Mouse (Mus musculus): ENCODE results near the gene Stil.

Gene Stil

GRCm38 (mm10) chr4:115048190-115048589, 48.2 kb downstream of the Stil start:
- DNase-seq (ENCODE audit: low read depth, low spot score) = no peak

- DNase-seq (ENCODE audit: low read depth, low spot score) = no peak
Observed at GRCm38 (mm10) chr4:115051245-115051644, 51.3 kb downstream of the Stil start.

GRCm38 (mm10) chr4:115052343-115053005, 52.5 kb downstream of the Stil start:
- no peak for DNase-seq (ENCODE audit: low read depth, low spot score)

GRCm38 (mm10) chr4:115055044-115055443, 55.1 kb downstream of the Stil start:
- DNase-seq (ENCODE audit: low read depth, low spot score) = no peak

GRCm38 (mm10) chr4:115055691-115056090, 55.7 kb downstream of the Stil start:
- no peak for DNase-seq (ENCODE audit: low read depth, low spot score)

- DNase-seq (ENCODE audit: low read depth, low spot score) = no peak
Observed at GRCm38 (mm10) chr4:115056371-115056920, 56.5 kb downstream of the Stil start, which contains the start of gene Tal1. Gene Tal1, plus strand, starts transcription at chr4:115056426.

GRCm38 (mm10) chr4:115056921-115057673, 57.1 kb downstream of the Stil start:
- no peak for DNase-seq (ENCODE audit: low read depth, low spot score)

GRCm38 (mm10) chr4:115057674-115058316, 57.8 kb downstream of the Stil start:
- no peak for DNase-seq (ENCODE audit: low read depth, low spot score)

GRCm38 (mm10) chr4:115058317-115058761, 58.4 kb downstream of the Stil start:
- DNase-seq (ENCODE audit: low read depth, low spot score) = no peak

- no peak for DNase-seq (ENCODE audit: low read depth, low spot score)
Observed at GRCm38 (mm10) chr4:115058871-115059590, 59.1 kb downstream of the Stil start.

- peak; percentile 42 for DNase-seq (ENCODE audit: low read depth, low spot score)
Observed at GRCm38 (mm10) chr4:115059871-115060270, 59.9 kb downstream of the Stil start.

GRCm38 (mm10) chr4:115060753-115061152, 60.8 kb downstream of the Stil start:
- DNase-seq (ENCODE audit: low read depth, low spot score) = no peak

GRCm38 (mm10) chr4:115062540-115062874, 62.5 kb downstream of the Stil start:
- no peak for DNase-seq (ENCODE audit: low read depth, low spot score)

- DNase-seq (ENCODE audit: low read depth, low spot score) = no peak
Observed at GRCm38 (mm10) chr4:115062875-115063517, 63.0 kb downstream of the Stil start.

GRCm38 (mm10) chr4:115063518-115064239, 63.7 kb downstream of the Stil start:
- no peak for DNase-seq (ENCODE audit: low read depth, low spot score)

- no peak for DNase-seq (ENCODE audit: low read depth, low spot score)
Observed at GRCm38 (mm10) chr4:115071668-115072067, 71.7 kb downstream of the Stil start.

- no peak for DNase-seq (ENCODE audit: low read depth, low spot score)
Observed at GRCm38 (mm10) chr4:115074789-115075188, 74.8 kb downstream of the Stil start.

GRCm38 (mm10) chr4:115075204-115075915, 75.4 kb downstream of the Stil start:
- DNase-seq (ENCODE audit: low read depth, low spot score) = no peak

- DNase-seq (ENCODE audit: low read depth, low spot score) = no peak
Observed at GRCm38 (mm10) chr4:115078892-115079820, 79.2 kb downstream of the Stil start.

Measured in WW6 (cell line).